Mouse (Mus musculus): ENCODE measurements around the gene Slc38a8. TPM values are rescaled to one million over a fixed set of nuclear protein-coding genes. Genes with fewer than 3 reads are reported as not detected.

The Slc38a8 gene
- total and polyA plus RNA-seq, 3 experiments, result not detected

DNA sequence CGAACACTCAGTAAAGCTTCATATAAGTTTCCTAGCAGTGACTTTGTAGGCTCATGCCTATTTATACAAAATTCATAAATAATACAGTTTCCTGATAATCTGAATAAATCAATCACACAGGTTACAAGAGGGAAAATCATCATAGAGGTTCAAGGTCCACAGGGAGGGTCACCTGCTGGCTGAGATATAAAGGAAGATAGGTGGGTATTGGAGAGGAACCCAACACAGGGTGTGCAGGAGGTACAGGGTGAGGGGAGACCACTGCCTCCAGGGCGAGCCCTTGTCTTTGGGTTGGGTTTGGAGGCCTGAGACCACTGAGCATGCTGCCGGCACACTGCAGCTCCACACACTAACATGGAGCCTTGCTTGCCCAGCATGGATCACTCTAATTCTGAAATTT is 29.9 kb upstream of the Slc38a8 start:
- no peak for DNase-seq (ENCODE audit: low read depth, low spot score)
- Histone ChIP-seq H3K9me3 (replicated peaks; ENCODE audit: insufficient read depth, low read length) (no peaks in the 10 kb centered on the region), H3K27me3 (ENCODE audit: control insufficient read depth in 1 of 2, insufficient read depth in 2 of 2, low read length in 2 of 2) (no peaks in the 10 kb centered on the region), H3K9ac (ENCODE audit: control insufficient read depth, low read depth, low read length, poor library complexity, severe bottlenecking) (no peak overlapping the region), H3K79me2 (ENCODE audit: control insufficient read depth, insufficient read depth, low read length, poor library complexity) (no peaks in the 10 kb centered on the region), H3K4me3 (ENCODE audit: control insufficient read depth in 1 of 2, insufficient read depth in 1 of 2, low read depth in 2 of 2, low read length in 2 of 2) (no peak overlapping the region), H3K36me3 (ENCODE audit: control insufficient read depth in 1 of 2, insufficient read depth in 2 of 2, low read length in 2 of 2) (peaks cover 0 to 4% of the 10 kb centered on the region in 2 experiments; a peak in 2 of 4 replicates), H3K27ac (ENCODE audit: control insufficient read depth, low read depth, low read length) (no peak overlapping the region), H3K4me1 (ENCODE audit: control insufficient read depth in 1 of 2, insufficient read depth in 2 of 2, low read length in 2 of 2) (no peaks in the 10 kb centered on the region)
- TF ChIP-seq HCFC1 (IDR thresholded peaks at IDR 0.05; ENCODE audit: low read depth, low read length), result no peak
- no peak for TF ChIP-seq POLR2AphosphoS2 (IDR thresholded peaks at IDR 0.05; ENCODE audit: low read length)
- no peak for TF ChIP-seq ETS1 (IDR thresholded peaks at IDR 0.05; ENCODE audit: low read depth, low read length)
- no peak for TF ChIP-seq EP300 (IDR thresholded peaks at IDR 0.05; ENCODE audit: low read depth in 1 of 2, low read length in 2 of 2)
- no peak for TF ChIP-seq RCOR1 (IDR thresholded peaks at IDR 0.05; ENCODE audit: low read depth, low read length)
- TF ChIP-seq ELF1 (IDR thresholded peaks at IDR 0.05; ENCODE audit: low read depth, low read length), result no peak
- no peak for TF ChIP-seq CHD2 (IDR thresholded peaks at IDR 0.05; ENCODE audit: low read length)
- no peak for TF ChIP-seq ZKSCAN1 (IDR thresholded peaks at IDR 0.05; ENCODE audit: low read depth, low read length)
- no peak for TF ChIP-seq GABPA (IDR thresholded peaks at IDR 0.05; ENCODE audit: low read depth, low read length)
- TF ChIP-seq KAT2A (conservative IDR thresholded peaks at IDR 0.05; ENCODE audit: low read depth, low read length), result no peak
- TF ChIP-seq NRF1 (IDR thresholded peaks at IDR 0.05; ENCODE audit: insufficient read depth, low read depth, low read length, poor library complexity, severe bottlenecking), result no peak
- no peak for TF ChIP-seq USF2 (IDR thresholded peaks at IDR 0.05; ENCODE audit: borderline replicate concordance in 1 of 2, insufficient read depth in 1 of 2, low read depth in 1 of 2, low read length in 2 of 2)
- TF ChIP-seq E2F4 (IDR thresholded peaks at IDR 0.05; ENCODE audit: borderline replicate concordance, low read depth, low read length), result no peak
- TF ChIP-seq NELFE (IDR thresholded peaks at IDR 0.05; ENCODE audit: low read depth, low read length), result no peak
- no peak for TF ChIP-seq GATA1 (IDR thresholded peaks at IDR 0.05; ENCODE audit: low read depth, low read length)
- TF ChIP-seq TCF12 (IDR thresholded peaks at IDR 0.05; ENCODE audit: low read depth, low read length), result no peak
- no peak for TF ChIP-seq POLR2A (IDR thresholded peaks at IDR 0.05; ENCODE audit: control insufficient read depth in 1 of 2, insufficient read depth in 1 of 2, low read depth in 1 of 2, low read length in 2 of 2, poor library complexity in 1 of 2)
- no peak for TF ChIP-seq MYB (IDR thresholded peaks at IDR 0.05; ENCODE audit: low read depth, low read length)
- no peak for TF ChIP-seq SIN3A (IDR thresholded peaks at IDR 0.05; ENCODE audit: low read length)

DNA sequence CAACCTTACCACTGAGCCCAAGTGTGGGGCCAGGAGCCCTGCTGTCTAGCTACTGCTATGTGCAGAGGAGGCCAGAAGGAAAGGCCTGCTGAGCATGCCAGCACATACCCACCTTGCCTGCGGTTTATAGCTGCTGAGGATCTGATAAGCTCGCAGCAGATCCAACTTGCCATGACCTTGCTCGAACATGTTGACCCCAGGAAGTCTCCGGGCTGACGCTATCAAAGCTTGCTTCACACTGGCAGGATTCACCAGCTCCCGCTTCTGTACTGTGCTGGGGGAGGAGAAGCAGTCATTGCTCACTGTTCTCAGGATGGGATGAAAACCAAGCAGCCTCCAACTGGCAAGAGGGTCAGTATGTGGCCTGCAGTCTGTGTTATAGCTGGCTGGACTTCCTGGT is 29.4 kb upstream of the Slc38a8 start:
- DNase-seq (ENCODE audit: low read depth, low spot score), result no peak
- H3K79me2 ChIP-seq (ENCODE audit: control insufficient read depth, insufficient read depth, low read length, poor library complexity), result no peaks in the 10 kb centered on the region
- H3K9ac ChIP-seq (ENCODE audit: control insufficient read depth, low read depth, low read length, poor library complexity, severe bottlenecking), result no peak overlapping the region
- no peak overlapping the region for H3K27ac ChIP-seq (ENCODE audit: control insufficient read depth, low read depth, low read length)
- no peaks in the 10 kb centered on the region for H3K4me1 ChIP-seq (ENCODE audit: control insufficient read depth in 1 of 2, insufficient read depth in 2 of 2, low read length in 2 of 2)
- TF ChIP-seq MAFK (IDR thresholded peaks at IDR 0.05; ENCODE audit: borderline replicate concordance, low read depth, low read length) (no peak), RAD21 (IDR thresholded peaks at IDR 0.05; ENCODE audit: low read depth, low read length) (no peak), BHLHE40 (IDR thresholded peaks at IDR 0.05; ENCODE audit: borderline replicate concordance, low read depth, low read length) (no peak), USF2 (IDR thresholded peaks at IDR 0.05; ENCODE audit: borderline replicate concordance in 1 of 2, insufficient read depth in 1 of 2, low read depth in 1 of 2, low read length in 2 of 2) (no peak), POLR2AphosphoS5 (IDR thresholded peaks at IDR 0.05; ENCODE audit: borderline replicate concordance, low read depth, low read length) (no peak), NRF1 (IDR thresholded peaks at IDR 0.05; ENCODE audit: insufficient read depth, low read depth, low read length, poor library complexity, severe bottlenecking) (no peak), ZNF384 (IDR thresholded peaks at IDR 0.05; ENCODE audit: low read depth, low read length) (no peak), SMC3 (IDR thresholded peaks at IDR 0.05; ENCODE audit: low read depth, low read length) (no peak), MAZ (IDR thresholded peaks at IDR 0.05; ENCODE audit: low read depth, low read length) (no peak), NELFE (IDR thresholded peaks at IDR 0.05; ENCODE audit: low read depth, low read length) (no peak), UBTF (IDR thresholded peaks at IDR 0.05; ENCODE audit: borderline replicate concordance, insufficient read depth, low read depth, low read length) (no peak), MYB (IDR thresholded peaks at IDR 0.05; ENCODE audit: low read depth, low read length) (no peak), ZMIZ1 (IDR thresholded peaks at IDR 0.05; ENCODE audit: low read depth, low read length) (no peak), GABPA (IDR thresholded peaks at IDR 0.05; ENCODE audit: low read depth, low read length) (no peak), MYC (IDR thresholded peaks at IDR 0.05; ENCODE audit: low read depth, low read length) (no peak), ZC3H11A (IDR thresholded peaks at IDR 0.05; ENCODE audit: low read depth, low read length) (no peak), ETS1 (IDR thresholded peaks at IDR 0.05; ENCODE audit: low read depth, low read length) (no peak), SIN3A (IDR thresholded peaks at IDR 0.05; ENCODE audit: low read length) (no peak), USF1 (IDR thresholded peaks at IDR 0.05; ENCODE audit: low read depth, low read length) (no peak), HCFC1 (IDR thresholded peaks at IDR 0.05; ENCODE audit: low read depth, low read length) (no peak)
- H3K4me3 ChIP-seq (ENCODE audit: control insufficient read depth in 1 of 2, insufficient read depth in 1 of 2, low read depth in 2 of 2, low read length in 2 of 2), result no peak overlapping the region
- H3K27me3 ChIP-seq (ENCODE audit: control insufficient read depth in 1 of 2, insufficient read depth in 2 of 2, low read length in 2 of 2), result no peaks in the 10 kb centered on the region
- H3K9me3 ChIP-seq (replicated peaks; ENCODE audit: insufficient read depth, low read length), result no peaks in the 10 kb centered on the region
- H3K36me3 ChIP-seq (ENCODE audit: control insufficient read depth in 1 of 2, insufficient read depth in 2 of 2, low read length in 2 of 2), result peaks cover 0 to 4% of the 10 kb centered on the region in 2 experiments; a peak in 2 of 4 replicates
